Mouse (Mus musculus) intestine, embryonic 16.5 days (tissue): Measurements from ENCODE around the gene Mettl26. TPM values are rescaled to one million over a fixed set of nuclear protein-coding genes. Genes with fewer than 3 reads are reported as not detected.

ENCODE experiments used
- ATAC-seq: fragments of 200-750 bp; cut with Nextera tagmentation; 2 replicates; pipeline ENCODE4 v1.8.0; 2017; ENCODE audit warnings: moderate TSS enrichment, moderate library complexity
- H3K27ac ChIP-seq: fragments of 300-500 bp; sonication (generic); 2 replicates; pipeline ENCODE4 v1.5.1; 2014; ENCODE audit warnings: mild to moderate bottlenecking, low read length
- H3K27me3 ChIP-seq: fragments of 300-500 bp; sonication (generic); replicated peaks from 2 replicates; pipeline ENCODE4 v1.6.1; 2014; ENCODE audit warnings: low read length, control low read depth, mixed read lengths; ENCODE audit not compliant: control insufficient read depth, insufficient read depth
- H3K36me3 ChIP-seq: fragments of 300-500 bp; sonication (generic); 2 replicates; pipeline ENCODE4 v1.6.1; 2014; ENCODE audit warnings: low read length, control low read depth; ENCODE audit not compliant: control insufficient read depth, insufficient read depth
- H3K4me1 ChIP-seq: fragments of 300-500 bp; sonication (generic); 2 replicates; pipeline ENCODE4 v1.6.1; 2014; ENCODE audit warnings: low read length, control low read depth, mixed read lengths; ENCODE audit not compliant: control insufficient read depth, insufficient read depth
- H3K4me2 ChIP-seq: fragments of 300-500 bp; sonication (generic); 2 replicates; pipeline ENCODE4 v1.6.1; 2014; ENCODE audit warnings: low read depth, low read length, control low read depth
- H3K4me3 ChIP-seq: fragments of 300-500 bp; sonication (generic); 2 replicates; pipeline ENCODE4 v1.5.1; 2014; ENCODE audit warnings: mild to moderate bottlenecking, low read length
- H3K9ac ChIP-seq: fragments of 300-500 bp; sonication (generic); 2 replicates; pipeline ENCODE4 v1.6.1; 2014; ENCODE audit warnings: low read depth, low read length
- H3K9me3 ChIP-seq: fragments of 300-500 bp; sonication (generic); 2 replicates; pipeline ENCODE4 v1.6.1; 2016; ENCODE audit warnings: low read length, control low read depth; ENCODE audit not compliant: control insufficient read depth
- WGBS: fragments of 180-500 bp; shearing (Covaris S2); extraction: QIAGEN DNeasy Blood & Tissue Kit; methylation state at CpG from one replicate; pipeline ENCODE4 v1.1.7; 2014; 5-methylcytosine and 5-hydroxymethylcytosine counted together
- polyA plus RNA-seq: library from polyadenylated mRNA; unstranded; fragments of >200 nt; fragmentation: Nextera tagmentation; extraction: Ambion mirVana; gene quantifications from 2 replicates; pipeline ENCODE4 v1.2.1, GENCODE M21; 2015

The Mettl26 gene
- polyA plus RNA-seq, 1 experiment from 2014 or later: 66.9 TPM

DNA sequence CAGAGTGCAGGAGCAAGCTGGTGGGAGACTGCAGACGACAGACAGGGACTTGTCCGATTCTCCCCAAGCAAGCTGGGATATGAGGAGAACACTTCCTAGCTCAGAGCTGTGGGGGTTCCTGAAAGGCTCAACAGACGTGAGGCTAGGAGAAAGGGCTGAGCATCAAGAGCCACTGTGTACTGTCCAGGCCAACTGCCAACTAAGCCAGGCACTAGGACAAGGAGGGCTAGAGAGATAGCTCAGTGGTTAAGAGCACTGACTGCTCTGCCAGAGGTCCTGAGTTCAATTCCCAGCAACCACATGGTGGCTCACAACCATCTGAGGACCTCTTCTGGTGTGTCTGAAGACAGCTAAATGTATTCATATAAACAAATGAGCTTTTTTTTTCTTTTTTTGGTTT lies 32.4 kb upstream of the Mettl26 start:
- H3K4me1 ChIP-seq: peaks cover 15% of the 10 kb centered on the region
- H3K4me2 ChIP-seq: no peak overlapping the region
- H3K27me3 ChIP-seq: no peaks in the 10 kb centered on the region
- no peak overlapping the region for H3K9ac ChIP-seq
- H3K27ac ChIP-seq: no peak overlapping the region
- no peak overlapping the region for H3K4me3 ChIP-seq
- 85% methylated on average over 3 of the region's 3 CpGs for WGBS
- ATAC-seq: no peak
- H3K9me3 ChIP-seq: no peaks in the 10 kb centered on the region
- H3K36me3 ChIP-seq: peaks cover 19% of the 10 kb centered on the region; the same call in 1 of the 2 replicates

- Histone ChIP-seq H3K4me3 (peak overlapping the region; percentile 85), H3K4me1 (peaks cover 13% of the 10 kb centered on the region), H3K27ac (no peak overlapping the region), H3K4me2 (peak overlapping the region; percentile 79), H3K9me3 (no peaks in the 10 kb centered on the region), H3K27me3 (no peaks in the 10 kb centered on the region), H3K36me3 (peaks cover 19% of the 10 kb centered on the region; the same call in 1 of the 2 replicates), H3K9ac (peak overlapping the region; percentile 93)
- 92% methylated on average over 4 of the region's 4 CpGs for WGBS
- no peak for ATAC-seq
Observed at GRCm38 (mm10) chr17:25843122-25843521, 31.8 kb upstream of the Mettl26 start.

- peak overlapping the region; percentile 93 for H3K9ac ChIP-seq
- ATAC-seq: peak; percentile 57
- H3K4me2 ChIP-seq: peak overlapping the region; percentile 79
- WGBS: 2% methylated on average over 38 of the region's 38 CpGs
- peak overlapping the region; percentile 85 for H3K4me3 ChIP-seq
- H3K4me1 ChIP-seq: peaks cover 13% of the 10 kb centered on the region
- peaks cover 19% of the 10 kb centered on the region; the same call in 1 of the 2 replicates for H3K36me3 ChIP-seq
- H3K27ac ChIP-seq: peak overlapping the region; percentile 86
- H3K27me3 ChIP-seq: no peaks in the 10 kb centered on the region
- no peaks in the 10 kb centered on the region for H3K9me3 ChIP-seq
Observed at GRCm38 (mm10) chr17:25843636-25844395, 31.1 kb upstream of the Mettl26 start.

GRCm38 (mm10) chr17:25844396-25844901 lies 30.4 kb upstream of the Mettl26 start, which contains the start of gene Rhot2:
Gene Rhot2, minus strand, starts transcription at chr17:25844851.
- Histone ChIP-seq H3K9ac (peak within 1 kb of the TSS; percentile 93), H3K27me3 (no peaks in the 10 kb centered on the region), H3K36me3 (peaks cover 14% of the 10 kb centered on the region; the same call in 1 of the 2 replicates), H3K4me1 (peaks cover 13% of the 10 kb centered on the region), H3K4me2 (peak within 1 kb of the TSS; percentile 79), H3K9me3 (no peaks in the 10 kb centered on the region), H3K27ac (peak within 1 kb of the TSS; percentile 86), H3K4me3 (peak within 1 kb of the TSS; percentile 85)
- WGBS: under 1% methylated on average over 21 of the region's 21 CpGs
- peak; percentile 97 for ATAC-seq

GRCm38 (mm10) chr17:25860229-25860628 lies 14.6 kb upstream of the Mettl26 start:
- H3K9me3 ChIP-seq: no peaks in the 10 kb centered on the region
- H3K27ac ChIP-seq: no peak overlapping the region
- H3K4me2 ChIP-seq: 0 out of 2 replicates have a peak overlapping the region, but pooled peaks have one; percentile 96
- H3K36me3 ChIP-seq: no peaks in the 10 kb centered on the region
- H3K4me3 ChIP-seq: 0 out of 2 replicates have a peak overlapping the region, but pooled peaks have one; percentile 75
- 87% methylated on average over 6 of the region's 6 CpGs for WGBS
- no peak for ATAC-seq
- peaks cover 21% of the 10 kb centered on the region for H3K4me1 ChIP-seq
- H3K9ac ChIP-seq: peak overlapping the region; percentile 86
- H3K27me3 ChIP-seq: no peaks in the 10 kb centered on the region

- Histone ChIP-seq H3K9ac (peak within 1 kb of the TSS; percentile 86), H3K36me3 (no peaks in the 10 kb centered on the region), H3K27ac (peak within 1 kb of the TSS; percentile 78), H3K4me3 (peak within 1 kb of the TSS; percentile 75), H3K4me1 (peaks cover 24% of the 10 kb centered on the region), H3K4me2 (peak within 1 kb of the TSS; percentile 96), H3K27me3 (no peaks in the 10 kb centered on the region), H3K9me3 (no peaks in the 10 kb centered on the region)
- 2% methylated on average over 65 of the region's 65 CpGs for WGBS
- peak; percentile 92 for ATAC-seq
Observed at GRCm38 (mm10) chr17:25860832-25861703, 13.8 kb upstream of the Mettl26 start, which contains the start of gene Wdr90. Gene Wdr90, minus strand, starts transcription at chr17:25861501.

- peak overlapping the region; percentile 75 for H3K4me3 ChIP-seq
- H3K4me2 ChIP-seq: peak overlapping the region; percentile 96
- no peaks in the 10 kb centered on the region for H3K9me3 ChIP-seq
- H3K36me3 ChIP-seq: no peaks in the 10 kb centered on the region
- no peak; the same call in 1 of the 2 replicates for ATAC-seq
- H3K27me3 ChIP-seq: no peaks in the 10 kb centered on the region
- WGBS: 11% methylated on average over 6 of the region's 6 CpGs
- peaks cover 27% of the 10 kb centered on the region for H3K4me1 ChIP-seq
- H3K27ac ChIP-seq: peak overlapping the region; percentile 78
- peak overlapping the region; percentile 86 for H3K9ac ChIP-seq
Observed at GRCm38 (mm10) chr17:25861704-25862612, 12.9 kb upstream of the Mettl26 start.

DNA sequence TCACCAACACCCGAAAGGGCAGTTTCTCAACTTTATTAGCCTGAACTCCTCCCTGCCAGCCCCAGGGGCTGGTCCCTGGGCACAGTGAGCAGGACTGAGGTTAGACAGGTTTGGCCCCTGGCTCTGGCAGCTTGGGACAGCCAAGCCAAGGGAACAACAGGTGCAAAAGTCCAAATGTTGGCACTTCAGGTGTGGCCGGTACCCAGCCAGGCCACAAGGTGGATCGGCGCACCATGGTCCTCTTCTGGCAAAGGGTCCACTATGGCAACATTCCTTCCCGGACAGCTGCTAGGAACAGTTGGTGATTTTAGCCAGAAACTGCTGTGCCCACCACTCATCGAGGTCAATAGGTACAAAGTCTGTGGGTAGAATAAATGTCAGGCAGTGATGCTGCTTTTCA lies 11.2 kb upstream of the Mettl26 start:
- H3K9me3 ChIP-seq: no peaks in the 10 kb centered on the region
- no peak overlapping the region for H3K27ac ChIP-seq
- no peak overlapping the region for H3K9ac ChIP-seq
- no peak overlapping the region for H3K4me3 ChIP-seq
- WGBS: 84% methylated on average over 6 of the region's 6 CpGs
- H3K4me2 ChIP-seq: no peak overlapping the region
- no peaks in the 10 kb centered on the region for H3K27me3 ChIP-seq
- no peak for ATAC-seq
- H3K36me3 ChIP-seq: no peaks in the 10 kb centered on the region
- H3K4me1 ChIP-seq: peaks cover 35% of the 10 kb centered on the region
